Mouse (Mus musculus) heart, adult 2 months (tissue): Measurements from ENCODE around the gene Fgf7.

Experiments used
- CTCF ChIP-seq: fragments of 200-600 bp; IDR thresholded peaks from 2 replicates; pipeline ENCODE4 v1.8.1; 2022; ENCODE audit warnings: antibody characterized with exemption, mild to moderate bottlenecking, moderate library complexity
- EP300 ChIP-seq: fragments of 200-500 bp; IDR thresholded peaks from 2 replicates; pipeline ENCODE4 v1.6.1; 2011; ENCODE audit warnings: low read depth, low read length, control low read depth; ENCODE audit not compliant: insufficient read depth

DNA sequence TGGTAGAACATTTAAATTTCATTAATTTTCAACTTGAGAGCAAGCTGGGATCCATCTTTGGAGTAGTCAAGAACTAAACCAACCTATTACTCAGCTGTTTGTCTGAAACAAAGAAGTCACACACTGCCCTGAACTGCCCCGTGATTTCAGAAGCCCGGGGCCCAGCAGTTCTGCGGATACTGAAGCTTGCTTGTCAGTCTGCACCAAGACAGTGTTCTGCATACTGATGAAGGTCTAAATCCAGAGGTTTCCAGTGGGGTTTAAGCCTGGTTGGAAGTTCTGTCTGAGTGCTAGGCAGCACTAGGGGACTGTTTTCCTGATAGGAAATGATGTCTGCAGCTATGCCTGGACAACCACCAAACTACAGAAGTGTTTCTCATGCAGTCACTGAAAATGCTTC, 8.2 kb downstream of the Fgf7 start:
- TF ChIP-seq CTCF (no peak), EP300 (no peak)
